Mouse (Mus musculus) urinary bladder, adult 18-20 months (tissue): ENCODE data around the gene Traf7.
A peak's percentile ranks its signal among the peaks of the same experiment; 100 is the strongest.

Experiments
- DNase-seq, 2 experiments: peaks; one replicate each; pipeline ENCODE4 v3.0.0; 2022; ENCODE audit warnings: low spot score in 2 of 2, mixed read lengths in 2 of 2

Gene Traf7

GRCm38 (mm10) chr17:24545247-24545646 is 17.5 kb upstream of the Traf7 start:
- no peak for DNase-seq

DNA sequence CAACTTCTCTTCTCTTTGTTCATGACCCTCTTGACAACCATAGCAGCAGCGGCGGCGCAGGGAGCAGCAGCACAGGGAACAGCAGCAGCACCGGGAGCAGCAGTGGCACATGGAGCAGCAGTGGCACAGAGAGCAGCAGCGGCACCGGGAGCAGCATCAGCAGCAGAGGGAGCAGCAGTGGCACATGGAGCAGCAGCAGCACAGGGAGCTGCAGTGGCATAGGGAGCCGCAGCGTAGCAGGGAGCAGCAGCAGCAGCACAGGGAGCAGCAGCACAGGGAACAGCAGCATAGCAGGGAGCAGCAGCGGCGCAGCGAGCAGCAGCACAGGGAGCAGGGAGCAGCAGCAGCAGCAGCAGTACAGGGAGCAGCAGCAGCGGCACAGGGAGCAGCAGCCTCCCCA is 16.9 kb upstream of the Traf7 start:
- no peak for DNase-seq

DNA sequence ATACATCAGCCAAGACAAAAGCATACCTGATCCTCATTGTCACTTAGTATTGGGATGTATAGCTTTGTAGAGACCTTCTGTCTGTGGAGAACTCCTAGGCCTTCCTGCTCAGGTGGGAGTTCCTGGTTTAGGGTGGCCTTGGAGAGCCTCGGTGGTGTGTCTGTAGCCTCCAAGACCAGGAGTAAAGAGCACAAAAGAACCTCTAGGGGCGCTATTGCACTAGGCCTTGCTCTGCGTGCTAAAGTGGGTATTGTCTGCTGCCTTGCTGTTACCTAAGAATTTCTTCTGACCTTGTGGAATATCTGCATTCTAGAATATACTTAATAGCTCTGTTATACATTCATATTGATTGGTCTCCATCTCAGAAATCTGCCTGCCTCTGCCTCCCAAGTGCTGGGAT is 12.6 kb upstream of the Traf7 start:
- DNase-seq: no peak

GRCm38 (mm10) chr17:24538950-24539349 is 11.2 kb upstream of the Traf7 start:
- DNase-seq: no peak

- DNase-seq: no peak
Measured at GRCm38 (mm10) chr17:24537536-24537935, 9.8 kb upstream of the Traf7 start.

GRCm38 (mm10) chr17:24535300-24535699 is 7.6 kb upstream of the Traf7 start:
- no peak for DNase-seq

DNA sequence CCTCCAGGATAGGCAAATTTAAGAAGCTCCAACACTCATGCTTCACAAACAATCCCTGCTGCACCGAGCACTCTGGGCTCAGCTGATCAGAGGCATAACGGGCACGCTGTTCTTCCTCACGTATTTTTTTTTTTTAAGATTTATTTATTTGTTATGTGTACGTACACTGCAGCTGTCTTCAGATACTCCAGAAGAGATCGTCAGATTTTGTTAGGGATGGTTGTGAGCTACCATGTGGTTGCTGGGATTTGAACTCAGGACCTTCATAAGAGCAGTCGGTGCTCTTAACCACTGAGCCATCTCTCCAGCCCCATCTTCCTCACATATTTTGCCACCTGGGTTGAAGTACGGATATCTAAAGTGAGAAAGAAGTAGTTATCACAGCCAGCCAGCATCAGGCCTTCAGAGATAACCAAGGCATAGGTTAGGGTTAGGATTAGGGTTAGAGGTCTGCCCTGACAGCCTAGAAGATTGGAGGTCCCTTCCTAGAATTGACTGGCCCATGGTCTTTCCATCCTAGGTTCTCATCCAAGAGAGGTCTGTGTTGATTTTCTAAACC is 6.5 kb upstream of the Traf7 start, which contains the start of gene Rab26:
TSS of gene Rab26 (minus strand) at position 51 of the 559 bp plus-strand sequence.
- DNase-seq: no peak

DNA sequence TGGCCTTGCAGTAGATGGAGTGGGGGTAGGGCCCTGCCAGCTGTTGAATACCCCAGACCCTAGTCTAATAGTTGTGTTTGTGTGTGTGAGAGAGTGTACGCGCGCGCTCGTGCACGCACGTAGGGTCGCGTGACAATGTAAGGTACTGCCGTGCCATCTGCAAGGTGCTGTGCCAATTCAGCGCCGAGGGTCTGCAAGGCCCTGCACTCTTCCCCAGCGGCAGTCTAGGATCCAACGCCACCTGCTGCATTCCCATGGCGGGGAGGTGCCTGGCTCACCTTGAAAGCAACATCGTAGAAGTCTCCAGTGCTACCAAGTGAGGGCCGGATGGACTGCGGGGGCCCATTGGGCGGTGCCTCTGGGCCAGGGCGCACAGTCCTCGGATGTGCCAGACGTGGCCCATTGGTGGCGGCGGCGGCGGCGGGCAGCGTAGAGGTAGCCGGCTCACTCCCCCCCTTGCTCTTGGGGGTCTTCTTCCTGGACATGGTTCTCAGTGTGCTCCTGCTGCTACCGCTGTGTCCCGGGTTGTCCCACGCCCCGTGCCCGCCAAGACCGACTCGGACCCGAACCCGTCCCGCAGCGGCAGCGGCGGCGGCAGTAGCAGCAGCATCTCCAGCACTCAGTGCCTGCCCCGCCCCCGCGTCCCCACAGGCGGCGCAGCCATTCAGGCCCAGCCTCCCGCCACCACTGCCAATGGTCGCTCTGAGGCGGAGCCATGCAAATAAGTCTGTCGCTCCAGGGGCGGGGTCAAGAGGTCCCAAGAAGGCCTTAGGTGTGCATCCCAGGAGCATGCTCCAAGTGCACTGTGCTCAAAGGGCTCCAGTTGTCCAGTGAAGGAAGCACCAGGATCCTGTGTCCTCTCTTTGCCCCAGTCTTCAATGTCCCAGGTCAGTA is 5.6 kb upstream of the Traf7 start:
- DNase-seq: peak; percentile 65 to 76

DNA sequence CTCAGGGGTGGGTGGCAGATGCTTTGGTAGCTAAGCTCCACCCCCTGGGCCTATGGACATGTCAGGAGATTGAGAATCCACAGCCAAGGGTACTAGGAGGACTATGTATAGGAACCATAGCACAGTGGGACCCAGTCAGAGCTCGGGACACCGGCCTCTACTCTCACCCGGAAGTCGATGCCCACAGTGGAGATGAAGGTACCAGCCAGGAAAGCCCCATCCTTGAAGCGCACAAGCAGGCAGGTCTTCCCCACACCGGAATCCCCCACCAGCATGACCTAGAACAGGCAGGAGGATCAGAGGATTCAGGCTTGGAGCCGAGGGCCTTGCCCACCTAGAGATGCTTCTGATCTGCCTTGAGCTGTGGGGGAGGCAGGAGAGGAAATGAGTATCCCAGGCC is 4.3 kb upstream of the Traf7 start:
- no peak for DNase-seq

DNA sequence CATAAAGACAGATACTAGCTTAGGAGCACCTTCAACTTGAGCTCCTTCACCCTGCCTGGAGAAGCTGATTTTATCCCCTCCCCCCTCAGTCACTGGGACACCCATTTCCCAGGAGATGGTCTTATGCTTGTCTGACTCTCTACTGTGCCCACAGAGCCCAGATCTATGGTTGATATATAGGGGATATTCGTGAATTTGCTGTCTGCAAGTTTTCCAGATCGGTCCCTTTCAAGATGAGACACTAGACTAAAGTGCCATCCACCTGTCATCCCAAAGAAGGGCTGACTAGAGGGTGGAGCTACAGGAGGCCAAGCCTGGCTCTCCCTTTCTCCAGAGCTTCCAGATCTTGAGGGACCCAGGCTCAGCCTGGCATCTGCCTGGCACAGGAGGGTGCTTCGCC is 3.3 kb upstream of the Traf7 start:
- no peak for DNase-seq

- DNase-seq: no peak
Measured at GRCm38 (mm10) chr17:24530361-24531050, 2.8 kb upstream of the Traf7 start.

DNA sequence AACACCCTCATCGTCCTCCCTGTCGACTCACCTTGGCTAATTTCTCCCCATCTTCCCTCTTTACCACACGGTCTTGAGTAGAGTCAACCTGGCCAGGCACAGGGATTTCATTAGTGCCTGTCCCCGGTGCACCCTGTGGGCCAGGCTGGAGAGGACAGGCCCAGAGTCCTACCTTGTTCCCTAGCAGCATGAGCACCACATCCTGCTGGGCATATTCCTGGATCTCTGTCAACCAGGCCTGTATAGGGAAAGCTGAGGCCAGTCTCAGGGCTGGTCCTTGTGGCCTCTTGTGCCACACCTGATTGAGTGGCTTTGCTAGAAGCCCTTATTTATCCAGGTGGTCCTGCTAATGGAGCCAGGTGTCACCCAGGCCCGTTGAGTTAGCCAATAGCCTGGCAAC is 2.1 kb upstream of the Traf7 start:
- DNase-seq: no peak

GRCm38 (mm10) chr17:24529007-24529451 is 1.3 kb upstream of the Traf7 start:
- peak in 1 of 2 experiments; percentile 38 for DNase-seq

DNA sequence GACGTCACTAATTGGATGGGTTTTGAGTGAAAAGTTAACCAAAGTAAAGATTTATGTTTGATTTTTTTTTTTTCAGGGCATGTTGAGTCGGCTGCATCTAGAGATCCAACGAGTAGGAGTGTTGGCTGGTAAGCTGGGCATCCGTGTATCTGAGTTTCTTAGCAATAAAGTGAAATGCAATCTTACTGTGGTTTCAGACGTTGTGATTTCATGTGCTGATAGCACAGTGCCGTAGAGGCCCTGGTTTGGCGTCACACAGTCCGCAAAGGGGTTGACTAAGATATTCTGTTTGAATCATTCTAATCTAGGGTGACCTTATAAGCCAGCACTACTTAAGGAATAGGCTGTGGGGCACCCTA is 801 bp upstream of the Traf7 start:
- no peak for DNase-seq

DNA sequence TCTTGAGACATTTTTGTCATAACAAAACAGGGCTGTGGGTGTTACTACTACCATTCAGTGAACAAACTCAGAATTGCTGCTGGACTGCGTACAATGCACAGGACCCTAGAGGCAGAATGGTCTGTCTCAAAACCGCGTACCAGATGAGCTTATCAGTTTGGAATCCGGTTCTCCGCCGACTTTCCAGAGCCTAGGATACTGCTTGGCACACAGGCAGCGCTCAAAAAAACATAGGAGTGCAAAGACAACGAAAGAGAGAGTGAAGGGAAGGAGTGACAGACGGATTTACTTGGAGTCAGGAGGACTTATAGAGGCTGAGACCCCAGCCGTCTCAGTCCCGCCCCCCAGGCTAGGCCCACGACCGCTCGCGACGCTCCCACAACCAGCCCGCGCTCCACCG is 423 bp downstream of the Traf7 start:
- no peak for DNase-seq

DNA sequence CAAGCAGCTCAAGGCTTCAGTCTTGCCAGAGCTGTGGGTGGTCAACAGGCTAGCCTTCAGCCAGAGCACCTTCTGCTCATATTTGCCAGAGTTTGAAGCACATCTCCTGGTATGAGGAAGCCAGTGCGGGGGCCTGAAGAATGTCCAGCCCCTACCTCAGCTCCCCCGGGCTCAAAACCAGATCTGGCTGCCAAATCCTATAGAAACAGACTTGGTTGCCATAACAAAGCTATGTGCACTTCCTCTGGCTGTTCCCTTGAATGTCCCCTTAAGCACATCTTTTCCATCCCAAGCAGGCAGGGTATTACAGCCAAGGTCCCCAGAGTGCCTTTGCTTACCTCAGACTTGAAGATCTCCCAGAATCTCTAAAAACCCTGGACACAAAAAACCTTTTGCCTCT is 3.0 kb downstream of the Traf7 start:
- no peak for DNase-seq

DNA sequence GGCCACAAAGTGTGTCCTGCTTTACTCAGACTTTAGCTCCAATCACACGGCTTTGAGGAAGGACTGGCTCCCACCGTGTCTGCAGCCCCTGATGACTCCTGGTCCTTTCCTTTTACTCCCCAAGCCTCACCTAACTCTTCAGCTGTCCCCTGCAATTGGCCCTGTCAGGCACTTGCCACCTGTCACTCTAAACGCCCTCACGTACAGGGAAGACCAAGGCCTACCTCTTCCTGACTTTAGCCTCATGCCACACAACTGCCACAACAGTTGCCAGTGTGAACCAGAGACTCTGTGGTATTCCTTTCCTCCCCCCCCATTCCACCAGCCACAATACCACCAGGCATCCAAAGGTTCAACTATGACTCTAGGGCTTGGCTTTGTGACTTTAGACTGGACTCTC is 7.3 kb downstream of the Traf7 start:
- DNase-seq: no peak

- DNase-seq: no peak
Measured at GRCm38 (mm10) chr17:24514270-24515257, 13.2 kb downstream of the Traf7 start.

DNA sequence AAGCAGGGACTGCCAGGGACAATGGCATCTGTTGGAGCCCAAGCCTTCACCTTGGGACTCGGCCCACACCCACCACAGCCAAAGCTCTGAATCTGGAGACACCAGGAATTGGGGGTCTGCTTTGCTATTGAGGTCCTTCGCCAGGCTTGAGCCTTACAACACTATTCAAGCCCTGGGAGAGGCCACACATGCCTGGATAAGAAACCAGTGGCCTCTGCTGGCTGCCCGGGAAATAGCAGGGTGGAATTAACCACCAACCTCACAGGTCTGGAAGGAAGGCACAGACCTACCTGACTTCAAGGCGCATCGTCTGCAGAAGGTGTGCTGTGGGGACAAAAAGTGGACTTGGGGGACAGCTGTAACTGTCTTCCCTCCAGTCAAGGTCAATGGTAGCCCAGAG is 14.1 kb downstream of the Traf7 start:
- DNase-seq: peak in 1 of 2 experiments; percentile 36

GRCm38 (mm10) chr17:24507806-24508460 is 19.8 kb downstream of the Traf7 start:
- DNase-seq: no peak

- DNase-seq: no peak
Measured at GRCm38 (mm10) chr17:24507129-24507664, 20.5 kb downstream of the Traf7 start.
